Mouse (Mus musculus) neutrophil, adult 5-6 weeks (primary cell): Measurements from ENCODE around the gene Olfr1308. TPM values are rescaled to one million over a fixed set of nuclear protein-coding genes. Genes with fewer than 3 reads are reported as not detected.

Experiments used
- ATAC-seq: fragments of 151-379, 151-347 bp; 2 replicates; pipeline ENCODE4 v1.8.0; 2017; ENCODE audit warnings: mild to moderate bottlenecking, moderate TSS enrichment; ENCODE audit not compliant: insufficient number of reproducible peaks, poor library complexity, low FRiP score, severe bottlenecking; ENCODE audit errors: extremely low read depth
- total RNA-seq: library from RNA; stranded (forward); fragments of 200-1000 nt; gene quantifications from 2 replicates; pipeline ENCODE4 v1.2.3, GENCODE M21; 2017

Olfr1308 gene
- total RNA-seq: not detected in 2 replicates

GRCm38 (mm10) chr2:111964844-111965243 is at the start of gene Olfr1308:
TSS of gene Olfr1308 (minus strand) at chr2:111964944.
- no peak for ATAC-seq

DNA sequence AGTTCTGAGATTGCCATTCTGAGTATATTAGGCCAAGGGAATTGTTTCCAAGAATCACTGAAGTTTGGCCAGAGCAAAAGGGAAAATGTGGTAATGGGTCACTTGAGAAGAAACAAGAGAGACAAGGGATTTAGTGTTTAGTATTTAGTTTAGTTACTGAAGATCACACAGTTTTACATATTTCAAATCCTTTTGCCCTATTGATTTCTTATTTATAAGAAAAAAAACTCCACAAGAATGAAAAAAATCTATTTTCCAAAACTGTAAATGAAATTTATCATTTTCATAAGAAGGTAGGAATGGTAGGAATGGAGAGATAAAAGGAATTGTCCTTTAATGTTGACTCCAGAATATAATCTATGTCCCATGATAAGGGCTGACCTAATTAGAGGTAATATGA is 47.9 kb upstream of the Olfr1308 start, which contains the start of gene Olfr1310:
TSS of gene Olfr1310 (minus strand) at position 101 of the 400 bp plus-strand sequence.
- ATAC-seq: no peak

- no peak for ATAC-seq
Measured at GRCm38 (mm10) chr2:111990181-111990580, 25.4 kb upstream of the Olfr1308 start, which contains the start of gene Olfr1309. TSS of gene Olfr1309 (minus strand) at chr2:111990281.

DNA sequence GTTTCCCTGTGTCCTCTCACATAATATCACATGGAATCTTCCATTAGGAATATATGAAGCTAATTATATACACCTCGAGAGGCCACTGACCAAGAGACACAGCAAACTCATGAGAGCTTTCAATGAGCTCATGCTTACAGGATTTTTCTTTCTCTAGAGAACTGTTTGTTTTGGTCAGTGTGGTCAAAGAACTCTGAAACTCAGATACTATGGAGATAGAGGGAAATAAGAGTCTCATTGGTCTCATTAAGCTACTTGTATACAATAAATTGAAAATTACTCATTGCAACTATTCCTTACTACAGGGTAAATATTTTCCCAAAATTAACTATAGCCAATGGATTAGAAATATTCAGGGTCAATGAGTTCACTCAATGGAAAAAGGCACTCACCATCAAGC is 15.4 kb downstream of the Olfr1308 start, which contains the start of gene Olfr1307:
TSS of gene Olfr1307 (minus strand) at position 101 of the 400 bp plus-strand sequence.
- ATAC-seq: no peak

DNA sequence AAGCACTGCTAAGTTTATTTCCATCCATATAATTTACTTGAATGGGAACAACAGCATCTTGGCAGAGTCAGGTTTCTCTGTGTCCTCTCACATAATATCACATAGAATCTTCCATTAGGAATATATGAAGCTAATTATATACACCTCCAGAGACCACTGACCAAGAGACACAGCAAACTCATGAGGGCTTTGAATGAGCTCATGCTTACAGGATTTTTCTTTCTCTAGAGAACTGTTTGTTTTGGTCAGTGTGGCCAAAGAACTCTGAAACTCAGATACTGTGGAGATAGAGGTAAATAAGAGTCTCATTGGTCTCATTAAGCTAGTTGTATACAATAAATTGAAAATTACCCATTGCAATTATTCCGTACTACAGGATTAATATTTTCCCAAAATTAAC is 48.6 kb downstream of the Olfr1308 start, which contains the start of gene Olfr1306:
TSS of gene Olfr1306 (minus strand) at position 101 of the 400 bp plus-strand sequence.
- no peak for ATAC-seq

Other genes starting within 250 kb of the Olfr1308 start
- gene Olfr1301, start 213.9 kb downstream of the Olfr1308 start, total RNA-seq: not detected in 2 replicates
- gene Olfr1302, start 187.5 kb downstream of the Olfr1308 start, total RNA-seq: 0.25 TPM in 1 of 2 replicates, not detected in the other
- gene Olfr1303, start 144.6 kb downstream of the Olfr1308 start, total RNA-seq: not detected in 2 replicates
- gene Olfr1305, start 87.8 kb downstream of the Olfr1308 start, total RNA-seq: not detected in 2 replicates
- not detected in 2 replicates for gene Olfr1306, start 48.7 kb downstream of the Olfr1308 start, total RNA-seq
- under 0.01 and 0.12 TPM in 2 replicates for gene Olfr1307, start 15.5 kb downstream of the Olfr1308 start, total RNA-seq
- gene Olfr1309, start 25.3 kb upstream of the Olfr1308 start, total RNA-seq: not detected in 2 replicates
- 1.4 TPM in 1 of 2 replicates, not detected in the other for gene Olfr1310, start 47.8 kb upstream of the Olfr1308 start, total RNA-seq
- not detected in 2 replicates for gene Olfr1311, start 59.5 kb upstream of the Olfr1308 start, total RNA-seq
- gene Olfr1312, start 85.3 kb upstream of the Olfr1308 start, total RNA-seq: not detected in 2 replicates
- not detected in 2 replicates for gene Olfr1313, start 112.9 kb upstream of the Olfr1308 start, total RNA-seq
- gene Olfr1314, start 131.8 kb upstream of the Olfr1308 start, total RNA-seq: not detected in 2 replicates
- gene Olfr1315-ps1, start 150.5 kb upstream of the Olfr1308 start, total RNA-seq: not detected in 2 replicates
- gene Olfr1316, start 170.0 kb upstream of the Olfr1308 start, total RNA-seq: not detected in 2 replicates
- gene Olfr1317, start 175.4 kb upstream of the Olfr1308 start, total RNA-seq: not detected in 2 replicates
- not detected in 2 replicates for gene Olfr1318, start 189.3 kb upstream of the Olfr1308 start, total RNA-seq